Mouse (Mus musculus) bone marrow, adult 2 months (tissue): ENCODE data around the gene Pskh1.

ENCODE experiments used
- CTCF ChIP-seq: fragments of 200-500 bp; IDR thresholded peaks from 2 replicates; pipeline ENCODE4 v1.5.1; 2011; ENCODE audit warnings: low read length, control low read depth; ENCODE audit not compliant: control insufficient read depth, insufficient read depth
- POLR2A ChIP-seq: fragments of 200-500 bp; IDR thresholded peaks from 2 replicates; pipeline ENCODE4 v1.6.1; 2011; ENCODE audit warnings: low read depth, mild to moderate bottlenecking, control low read depth, low read length, borderline replicate concordance; ENCODE audit not compliant: control insufficient read depth

GRCm38 (mm10) chr8:105889756-105890465 lies 10.3 kb upstream of the Pskh1 start:
- TF ChIP-seq CTCF (no peak), POLR2A (no peak)
